ENCODE assay signal across 14 mouse cellular contexts in the genomic region with DNA sequence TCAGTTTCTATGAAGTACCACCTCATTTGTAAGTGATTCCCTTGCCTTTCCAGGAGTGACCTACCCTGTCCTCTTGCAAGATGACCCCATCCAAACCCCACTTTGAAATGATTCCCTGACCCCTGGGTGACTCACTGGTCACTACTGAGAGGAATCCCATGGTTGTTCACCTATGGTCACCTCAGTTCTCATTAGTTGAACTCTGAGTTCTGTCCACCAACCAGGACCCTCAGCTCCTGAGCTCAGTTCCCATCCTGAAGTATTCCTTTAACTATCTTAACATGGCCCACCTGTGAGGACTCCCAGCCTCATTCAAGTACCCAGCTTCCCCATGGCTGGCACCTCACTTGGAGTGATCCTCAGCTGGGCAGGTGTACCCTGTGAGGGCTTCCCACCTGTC.
"Had no signal": no experiment of that assay in that cellular context is flagged by ENCODE, and none has a peak within 500 bp of the region (broad histone marks: within the 10 kb centered on the region; RNA-seq: fewer than 3 reads in every experiment).

No protein-coding gene starts in this region.

- DNase-seq: retina, postnatal 1 day; right cerebral cortex, adult 18-20 months; right cerebral cortex, postnatal 14 days; right cerebral cortex, postnatal 25 days; right cerebral cortex, postnatal 4 days; spleen, adult 18-20 months; thymus, adult 18-20 months; thymus, adult 2 months; thymus, postnatal 14 days; thymus, postnatal 25 days; thymus, postnatal 36 days; thymus, postnatal 4 days had no signal

- H3K4me3 ChIP-seq: neural tube, embryonic 15.5 days; stomach, embryonic 15.5 days had no signal

- H3K4me2 ChIP-seq: neural tube, embryonic 15.5 days had no signal

- H3K27me3 ChIP-seq: stomach, embryonic 15.5 days had no signal

- H3K9me3 ChIP-seq: neural tube, embryonic 15.5 days; stomach, embryonic 15.5 days had no signal

- H3K27ac ChIP-seq: neural tube, embryonic 15.5 days; stomach, embryonic 15.5 days had no signal

- H3K9ac ChIP-seq: neural tube, embryonic 15.5 days; stomach, embryonic 15.5 days had no signal
